ENCODE assay signal across 15 mouse cellular contexts in the genomic region with DNA sequence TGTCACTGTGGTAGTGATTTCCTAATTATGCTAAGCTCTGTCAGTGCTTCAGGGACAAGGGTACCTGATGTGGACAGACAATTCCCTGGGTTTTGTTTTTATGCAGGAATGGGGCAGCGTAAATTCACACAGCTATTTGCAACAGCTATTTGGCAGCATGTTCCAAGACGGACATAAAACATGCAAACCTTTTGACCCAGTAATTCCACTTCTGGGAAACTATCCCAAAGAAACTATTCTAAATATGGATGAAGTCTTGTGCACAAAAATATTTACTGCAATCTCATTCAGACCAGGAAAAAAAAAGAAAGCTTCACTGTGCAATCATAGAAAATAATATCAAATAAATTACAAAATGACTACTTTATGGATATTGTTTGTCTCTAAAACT.
DNase-seq lines count a peak whose midpoint lies in the region; ATAC-seq and TF ChIP-seq lines count a peak whose summit lies in the region.
"Had no signal": no experiment of that assay in that cellular context is flagged by ENCODE, and none has a peak within 500 bp of the region (broad histone marks: within the 10 kb centered on the region; RNA-seq: fewer than 3 reads in every experiment).

No protein-coding gene starts in this region.

- no peak for ATAC-seq in intestine, embryonic 14.5 days (replicated peaks; ENCODE audit: low FRiP score, low TSS enrichment, low read depth)
- ATAC-seq in intestine, embryonic 16.5 days: no peak
- peak; percentile 37; the same call in 1 of the 2 replicates for ATAC-seq in lung, embryonic 16.5 days (ENCODE audit: low read depth)
- no peak for ATAC-seq in stomach, postnatal 0 days (ENCODE audit: low FRiP score, low TSS enrichment)
- ATAC-seq in granulocyte monocyte progenitor cell, adult 5-6 weeks (replicated peaks; ENCODE audit: poor library complexity, severe bottlenecking): no peak
- ATAC-seq: CD4-positive, CD25-positive, alpha-beta regulatory T cell, adult 4 months had no signal

- H3K4me2 ChIP-seq in intestine, embryonic 14.5 days (ENCODE audit: low read length): no peak overlapping the region
- no peak overlapping the region for H3K4me2 ChIP-seq in intestine, embryonic 16.5 days (ENCODE audit: low read depth, low read length)
- no peak overlapping the region for H3K4me2 ChIP-seq in lung, embryonic 16.5 days (ENCODE audit: low read depth, low read length)
- H3K4me2 ChIP-seq in stomach, postnatal 0 days (replicated peaks; ENCODE audit: low read depth): no peak overlapping the region
- H3K4me2 ChIP-seq: liver, embryonic 15.5 days; neural tube, embryonic 12.5 days had no signal

- H3K9me3 ChIP-seq in intestine, embryonic 14.5 days (ENCODE audit: control insufficient read depth, low read length): no peaks in the 10 kb centered on the region
- no peaks in the 10 kb centered on the region for H3K9me3 ChIP-seq in intestine, embryonic 16.5 days (ENCODE audit: control insufficient read depth, low read length)
- H3K9me3 ChIP-seq in lung, embryonic 16.5 days (ENCODE audit: control insufficient read depth, low read length): no peaks in the 10 kb centered on the region
- H3K9me3 ChIP-seq in stomach, postnatal 0 days (ENCODE audit: control insufficient read depth, low read length): no peaks in the 10 kb centered on the region
- H3K9me3 ChIP-seq: liver, embryonic 15.5 days; neural tube, embryonic 12.5 days had no signal

- no peak for TF ChIP-seq CTCF in embryonic fibroblast, embryonic 13.5 days (IDR thresholded peaks at IDR 0.05; ENCODE audit: borderline replicate concordance, insufficient read depth, low read length)
- no peak for TF ChIP-seq CTCF in stomach, postnatal 0 days (IDR thresholded peaks at IDR 0.05; ENCODE audit: low read depth)

- TF ChIP-seq POLR2A in embryonic fibroblast, embryonic 13.5 days (IDR thresholded peaks at IDR 0.05; ENCODE audit: low read depth, low read length): no peak

- peaks cover 4% of the 10 kb centered on the region; the same call in 1 of the 2 replicates for H3K4me1 ChIP-seq in intestine, embryonic 14.5 days (replicated peaks; ENCODE audit: control insufficient read depth, insufficient read depth, low read length)
- peaks cover 7% of the 10 kb centered on the region for H3K4me1 ChIP-seq in intestine, embryonic 16.5 days (ENCODE audit: control insufficient read depth, insufficient read depth, low read length)
- peaks cover 16% of the 10 kb centered on the region for H3K4me1 ChIP-seq in lung, embryonic 16.5 days (replicated peaks; ENCODE audit: control insufficient read depth, insufficient read depth, low read length)
- peaks cover 4% of the 10 kb centered on the region; the same call in 1 of the 2 replicates for H3K4me1 ChIP-seq in embryonic fibroblast, embryonic 13.5 days (ENCODE audit: control insufficient read depth, insufficient read depth, low read length)
- H3K4me1 ChIP-seq in stomach, postnatal 0 days (replicated peaks; ENCODE audit: control insufficient read depth, insufficient read depth): no peaks in the 10 kb centered on the region
- H3K4me1 ChIP-seq: liver, embryonic 15.5 days; neural tube, embryonic 12.5 days had no signal

- 47% methylated on average over 2 of the region's 2 CpGs for WGBS in intestine, embryonic 14.5 days
- 50% methylated on average over 2 of the region's 2 CpGs for WGBS in intestine, embryonic 16.5 days
- 42% methylated on average over 2 of the region's 2 CpGs for WGBS in lung, embryonic 16.5 days
- 26% methylated on average over 2 of the region's 2 CpGs for WGBS in stomach, postnatal 0 days

- no peak for TF ChIP-seq EP300 in stomach, postnatal 0 days (optimal IDR thresholded peaks at IDR 0.05)

- no peak overlapping the region for H3K4me3 ChIP-seq in intestine, embryonic 14.5 days (ENCODE audit: low read depth, low read length)
- H3K4me3 ChIP-seq in intestine, embryonic 16.5 days (ENCODE audit: low read length): no peak overlapping the region
- H3K4me3 ChIP-seq in lung, embryonic 16.5 days (ENCODE audit: low read length): no peak overlapping the region
- no peak overlapping the region for H3K4me3 ChIP-seq in embryonic fibroblast, embryonic 13.5 days (ENCODE audit: insufficient read depth, low read length)
- H3K4me3 ChIP-seq in stomach, postnatal 0 days (ENCODE audit: low read depth, low read length): no peak overlapping the region
- H3K4me3 ChIP-seq: left cerebral cortex, adult 2 months; liver, embryonic 15.5 days; neural tube, embryonic 12.5 days had no signal

- H3K27me3 ChIP-seq in intestine, embryonic 14.5 days (replicated peaks; ENCODE audit: control insufficient read depth, insufficient read depth, low read length): no peaks in the 10 kb centered on the region
- H3K27me3 ChIP-seq in intestine, embryonic 16.5 days (replicated peaks; ENCODE audit: control insufficient read depth, insufficient read depth, low read length): no peaks in the 10 kb centered on the region
- no peaks in the 10 kb centered on the region for H3K27me3 ChIP-seq in lung, embryonic 16.5 days (ENCODE audit: control insufficient read depth, insufficient read depth, low read depth, low read length)
- no peaks in the 10 kb centered on the region for H3K27me3 ChIP-seq in stomach, postnatal 0 days (ENCODE audit: control insufficient read depth, insufficient read depth, low read length)
- H3K27me3 ChIP-seq: liver, embryonic 15.5 days; neural tube, embryonic 12.5 days had no signal

- peak overlapping the region; percentile 16; the same call in 1 of the 2 replicates for H3K27ac ChIP-seq in intestine, embryonic 14.5 days (ENCODE audit: low read depth)
- H3K27ac ChIP-seq in intestine, embryonic 16.5 days (ENCODE audit: low read length): no peak overlapping the region; the same call in 1 of the 2 replicates
- H3K27ac ChIP-seq in lung, embryonic 16.5 days (ENCODE audit: low read length): peak overlapping the region; percentile 79
- peak overlapping the region; percentile 44; the same call in 1 of the 2 replicates for H3K27ac ChIP-seq in embryonic fibroblast, embryonic 13.5 days (ENCODE audit: insufficient read depth, low read length)
- peak overlapping the region; percentile 45; the same call in 1 of the 2 replicates for H3K27ac ChIP-seq in stomach, postnatal 0 days (replicated peaks)
- H3K27ac ChIP-seq: left cerebral cortex, adult 2 months; liver, embryonic 15.5 days; neural tube, embryonic 12.5 days had no signal

- no peaks in the 10 kb centered on the region for H3K36me3 ChIP-seq in intestine, embryonic 14.5 days (ENCODE audit: control insufficient read depth, insufficient read depth, low read length)
- H3K36me3 ChIP-seq in intestine, embryonic 16.5 days (ENCODE audit: control insufficient read depth, insufficient read depth, low read length): no peaks in the 10 kb centered on the region
- H3K36me3 ChIP-seq in lung, embryonic 16.5 days (ENCODE audit: control insufficient read depth, insufficient read depth, low read length): no peaks in the 10 kb centered on the region
- H3K36me3 ChIP-seq in stomach, postnatal 0 days (ENCODE audit: control insufficient read depth, insufficient read depth, low read length): no peaks in the 10 kb centered on the region
- H3K36me3 ChIP-seq: liver, embryonic 15.5 days; neural tube, embryonic 12.5 days had no signal

- H3K9ac ChIP-seq in intestine, embryonic 14.5 days (ENCODE audit: low read length): no peak overlapping the region
- no peak overlapping the region for H3K9ac ChIP-seq in intestine, embryonic 16.5 days (ENCODE audit: low read depth, low read length)
- H3K9ac ChIP-seq in lung, embryonic 16.5 days (ENCODE audit: low read length): no peak overlapping the region
- H3K9ac ChIP-seq in stomach, postnatal 0 days (ENCODE audit: low read length): no peak overlapping the region
- H3K9ac ChIP-seq: liver, embryonic 15.5 days; neural tube, embryonic 12.5 days had no signal

- no peak for DNase-seq in intestine, embryonic 14.5 days (ENCODE audit: low spot score)
- no peak for DNase-seq in lung, postnatal 4 days
- DNase-seq in stomach, postnatal 0 days (ENCODE audit: low spot score): no peak
- DNase-seq: adrenal gland, postnatal 25 days; heart, postnatal 36 days; right cerebral cortex, postnatal 25 days; thymus, adult 2 months had no signal
